Mouse (Mus musculus) inflammation-experienced regulatory T-cells (primary cell): ENCODE data around the gene Ces2c. TPM values are rescaled to one million over a fixed set of nuclear protein-coding genes. Genes with fewer than 3 reads are reported as not detected.

Experiments
- polyA plus RNA-seq, 2 experiments: library from polyadenylated mRNA; unstranded; fragments of 100-300 nt; shearing (Covaris generic); gene quantifications; one replicate each; pipeline ENCODE4 v1.2.1; 2017

The Ces2c gene
- polyA plus RNA-seq, result 10 to 100 TPM; 14.5 to 37.2 TPM

GRCm38 (mm10) chr8:104846831-104847230 lies at the start of gene Ces2c:
Gene Ces2c (plus strand): TSS chr8:104847068.

GRCm38 (mm10) chr8:104831440-104831839 lies 15.4 kb upstream of the Ces2c start, which contains the start of gene Ces2b:
Gene Ces2b (plus strand): TSS chr8:104831572.

Other genes with a start within 250 kb of the Ces2c start
- gene Cdh16, start 222.7 kb upstream of the Ces2c start, polyA plus RNA-seq, result 1 to 10 TPM in 1 of 2 experiments, not detected in 1; 2.2 TPM
- 10 to 100 TPM; 51.9 to 63.5 TPM for gene Rrad, start 215.7 kb upstream of the Ces2c start, polyA plus RNA-seq
- 100 to 1,000 TPM; 106 to 126 TPM for gene Ciao2b, start 205.1 kb upstream of the Ces2c start, polyA plus RNA-seq
- under 1 TPM; 0.59 to 0.65 TPM for gene Ces2a, start 113.1 kb upstream of the Ces2c start, polyA plus RNA-seq
- not detected for gene Ces2b, start 15.5 kb upstream of the Ces2c start, polyA plus RNA-seq
- not detected for gene Ces2e, start 79.2 kb downstream of the Ces2c start, polyA plus RNA-seq
- under 1 TPM in 1 of 2 experiments, not detected in 1; 0.16 TPM for gene Ces2f, start 100.3 kb downstream of the Ces2c start, polyA plus RNA-seq
- 1 to 10 TPM in 1 of 2 experiments, not detected in 1; 1.6 TPM for gene Ces2g, start 114.7 kb downstream of the Ces2c start, polyA plus RNA-seq
- not detected for gene Ces2h, start 153.8 kb downstream of the Ces2c start, polyA plus RNA-seq
- gene Ces3a, start 201.5 kb downstream of the Ces2c start, polyA plus RNA-seq, result under 1 TPM in 1 of 2 experiments, not detected in 1; 0.36 TPM
- under 1 TPM; 0.12 to 0.49 TPM for gene Ces3b, start 236.7 kb downstream of the Ces2c start, polyA plus RNA-seq